Mouse (Mus musculus): ENCODE data around the gene Dlg2.

DNA sequence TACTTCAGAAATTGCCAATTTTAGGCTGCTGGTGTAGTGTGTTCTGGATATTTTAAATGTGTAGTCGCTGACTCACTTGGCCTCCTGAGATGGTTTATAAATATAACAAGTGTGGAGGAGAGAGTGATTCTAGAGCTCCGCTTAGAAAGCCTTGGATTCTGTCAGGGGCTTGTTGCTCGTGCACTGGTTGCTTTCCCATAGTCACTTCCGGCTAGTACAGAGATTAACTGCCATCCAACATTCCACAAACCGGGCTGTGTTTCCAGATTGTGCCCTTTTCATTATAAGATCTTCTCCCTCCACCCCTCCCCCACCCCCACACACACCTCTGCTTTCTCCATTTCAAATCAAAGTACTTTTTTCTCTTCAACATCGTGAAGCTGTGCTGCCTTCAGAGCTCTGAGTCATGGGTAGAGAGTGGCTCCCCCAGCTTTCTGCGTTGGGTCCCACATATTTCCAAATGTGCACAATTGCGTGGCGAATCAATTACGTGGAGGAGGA, 893.4 kb downstream of the Dlg2 start:
- TF ChIP-seq CTCF (IDR thresholded peaks at IDR 0.05; ENCODE audit: insufficient read depth, low read length) (no peak), POLR2A (IDR thresholded peaks at IDR 0.05; ENCODE audit: borderline replicate concordance, extremely low read depth, low read depth, low read length) (no peak)
